Mouse (Mus musculus): ENCODE results near the gene Trim50. TPM values are rescaled to one million over a fixed set of nuclear protein-coding genes. Genes with fewer than 3 reads are reported as not detected.

Gene Trim50
- polyA plus RNA-seq, 1 experiment = not detected

DNA sequence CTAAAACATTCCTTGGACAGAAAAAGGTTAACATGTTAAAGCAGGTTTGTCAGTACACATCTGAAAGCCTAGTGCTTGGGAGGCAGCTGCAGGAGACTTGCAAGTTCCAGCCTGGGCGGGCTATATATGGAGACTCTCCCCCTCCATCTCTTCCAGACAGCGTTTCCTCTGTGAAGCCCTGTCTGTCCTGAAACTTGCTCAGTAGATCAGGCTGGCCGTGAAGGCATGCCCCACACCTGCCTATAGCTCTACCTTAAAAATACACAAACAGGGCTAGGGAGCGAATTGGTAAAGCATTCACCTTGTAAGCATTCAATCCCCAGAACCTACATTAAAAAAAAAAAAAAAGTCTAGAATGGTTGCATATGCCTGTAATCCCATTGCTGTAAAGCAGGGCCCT is 23.6 kb upstream of the Trim50 start:
- no peak for TF ChIP-seq POLR2A (IDR thresholded peaks at IDR 0.05; ENCODE audit: insufficient read depth, low read length)
- TF ChIP-seq EP300 (IDR thresholded peaks at IDR 0.05; ENCODE audit: insufficient read depth, low read depth, low read length) = no peak
- TF ChIP-seq CTCF (IDR thresholded peaks at IDR 0.05; ENCODE audit: low read depth, low read length) = no peak
- Histone ChIP-seq H3K27ac (ENCODE audit: insufficient read depth, low read length) (no peak overlapping the region), H3K4me1 (ENCODE audit: control insufficient read depth, insufficient read depth, low read length) (no peaks in the 10 kb centered on the region), H3K36me3 (ENCODE audit: control insufficient read depth, insufficient read depth, low read length, poor library complexity, severe bottlenecking) (no peaks in the 10 kb centered on the region), H3K4me3 (ENCODE audit: low read depth, low read length) (no peak overlapping the region), H3K9ac (ENCODE audit: low read depth, poor library complexity, severe bottlenecking) (no peak overlapping the region), H3K9me3 (replicated peaks; ENCODE audit: control insufficient read depth, insufficient read depth, low read length, poor library complexity, severe bottlenecking) (no peaks in the 10 kb centered on the region), H3K27me3 (ENCODE audit: control insufficient read depth, insufficient read depth, low read length, poor library complexity, severe bottlenecking) (no peaks in the 10 kb centered on the region)

DNA sequence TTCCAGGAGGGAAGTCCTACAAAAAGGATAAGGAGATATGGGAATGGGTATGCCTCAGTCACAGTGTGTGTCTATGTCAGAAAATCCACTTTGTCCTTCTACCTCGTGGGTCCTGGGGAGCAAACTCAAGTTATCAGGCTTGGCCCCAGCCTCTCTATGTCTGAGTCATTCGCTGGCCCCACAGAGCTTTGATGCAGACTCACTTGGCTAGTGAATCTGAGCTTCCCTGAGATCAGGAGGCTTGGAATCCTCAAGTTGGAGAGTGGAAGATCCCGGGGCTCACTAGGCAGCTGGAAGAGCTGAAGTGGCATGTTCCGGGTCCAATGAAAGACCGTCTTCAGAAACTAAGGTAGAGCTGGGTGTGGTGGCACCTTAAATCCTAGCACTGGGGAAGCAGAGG is 22.9 kb upstream of the Trim50 start:
- Histone ChIP-seq H3K27me3 (ENCODE audit: control insufficient read depth, insufficient read depth, low read length, poor library complexity, severe bottlenecking) (no peaks in the 10 kb centered on the region), H3K27ac (ENCODE audit: insufficient read depth, low read length) (no peak overlapping the region), H3K9me3 (replicated peaks; ENCODE audit: control insufficient read depth, insufficient read depth, low read length, poor library complexity, severe bottlenecking) (no peaks in the 10 kb centered on the region), H3K4me1 (ENCODE audit: control insufficient read depth, insufficient read depth, low read length) (no peaks in the 10 kb centered on the region), H3K9ac (ENCODE audit: low read depth, poor library complexity, severe bottlenecking) (no peak overlapping the region), H3K36me3 (ENCODE audit: control insufficient read depth, insufficient read depth, low read length, poor library complexity, severe bottlenecking) (no peaks in the 10 kb centered on the region), H3K4me3 (ENCODE audit: low read depth, low read length) (no peak overlapping the region)
- TF ChIP-seq POLR2A (IDR thresholded peaks at IDR 0.05; ENCODE audit: insufficient read depth, low read length) = no peak
- TF ChIP-seq EP300 (IDR thresholded peaks at IDR 0.05; ENCODE audit: insufficient read depth, low read depth, low read length) = no peak
- no peak for TF ChIP-seq CTCF (IDR thresholded peaks at IDR 0.05; ENCODE audit: low read depth, low read length)

DNA sequence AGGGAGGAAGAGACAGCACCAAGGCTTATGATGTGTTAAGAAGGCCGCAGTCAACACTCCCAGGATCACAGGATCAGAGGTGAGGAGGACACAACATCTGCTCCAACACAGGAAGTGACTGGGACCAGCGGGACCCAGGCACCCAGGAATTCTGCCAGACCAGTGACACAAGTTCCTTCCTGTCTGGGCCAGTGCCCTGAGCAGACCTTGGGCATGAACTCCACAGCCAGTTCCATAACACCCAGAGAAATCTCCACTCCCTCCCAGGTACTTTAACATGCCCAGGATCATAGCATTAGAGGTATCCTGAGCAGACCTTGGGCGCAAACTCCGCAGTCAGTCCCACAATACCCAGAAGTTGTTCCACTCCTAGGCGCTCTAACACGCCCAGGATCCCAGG is 21.9 kb upstream of the Trim50 start:
- H3K4me1 ChIP-seq (ENCODE audit: control insufficient read depth, insufficient read depth, low read length) = no peaks in the 10 kb centered on the region
- H3K9me3 ChIP-seq (replicated peaks; ENCODE audit: control insufficient read depth, insufficient read depth, low read length, poor library complexity, severe bottlenecking) = no peaks in the 10 kb centered on the region

DNA sequence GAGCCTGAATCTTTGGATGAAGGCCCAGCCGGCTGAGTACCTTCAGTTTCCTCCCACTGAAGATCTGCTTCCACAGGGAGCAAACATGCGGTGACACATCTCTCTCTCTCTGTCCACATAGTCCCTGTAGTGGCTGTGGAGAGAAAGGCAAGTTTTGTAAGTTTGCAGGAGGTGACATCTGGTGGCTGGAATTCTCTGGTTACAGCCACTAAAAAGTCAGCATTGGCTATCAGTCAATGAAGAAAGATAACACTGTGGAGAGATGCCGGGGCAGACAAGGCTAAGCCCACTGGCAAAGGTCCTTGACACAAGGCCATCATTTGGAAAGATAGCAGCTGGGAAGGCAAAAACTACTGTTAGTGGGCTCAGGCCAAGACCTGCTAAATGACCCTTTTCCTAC is 15.5 kb upstream of the Trim50 start:
- Histone ChIP-seq H3K27me3 (ENCODE audit: control insufficient read depth, insufficient read depth, low read length, poor library complexity, severe bottlenecking) (no peaks in the 10 kb centered on the region), H3K9me3 (replicated peaks; ENCODE audit: control insufficient read depth, insufficient read depth, low read length, poor library complexity, severe bottlenecking) (no peaks in the 10 kb centered on the region), H3K9ac (ENCODE audit: low read depth, poor library complexity, severe bottlenecking) (no peak overlapping the region), H3K27ac (ENCODE audit: insufficient read depth, low read length) (no peak overlapping the region), H3K36me3 (ENCODE audit: control insufficient read depth, insufficient read depth, low read length, poor library complexity, severe bottlenecking) (no peaks in the 10 kb centered on the region), H3K4me1 (ENCODE audit: control insufficient read depth, insufficient read depth, low read length) (no peaks in the 10 kb centered on the region), H3K4me3 (ENCODE audit: low read depth, low read length) (no peak overlapping the region)
- no peak for TF ChIP-seq CTCF (IDR thresholded peaks at IDR 0.05; ENCODE audit: low read depth, low read length)
- no peak for TF ChIP-seq EP300 (IDR thresholded peaks at IDR 0.05; ENCODE audit: insufficient read depth, low read depth, low read length)
- TF ChIP-seq POLR2A (IDR thresholded peaks at IDR 0.05; ENCODE audit: insufficient read depth, low read length) = no peak

More for the DNA sequence above, 21.9 kb upstream of the Trim50 start:
- Histone ChIP-seq H3K9ac (ENCODE audit: low read depth, poor library complexity, severe bottlenecking) (no peak overlapping the region), H3K27me3 (ENCODE audit: control insufficient read depth, insufficient read depth, low read length, poor library complexity, severe bottlenecking) (no peaks in the 10 kb centered on the region), H3K4me3 (ENCODE audit: low read depth, low read length) (no peak overlapping the region), H3K27ac (ENCODE audit: insufficient read depth, low read length) (no peak overlapping the region), H3K36me3 (ENCODE audit: control insufficient read depth, insufficient read depth, low read length, poor library complexity, severe bottlenecking) (no peaks in the 10 kb centered on the region)
- TF ChIP-seq CTCF (IDR thresholded peaks at IDR 0.05; ENCODE audit: low read depth, low read length) = no peak
- no peak for TF ChIP-seq POLR2A (IDR thresholded peaks at IDR 0.05; ENCODE audit: insufficient read depth, low read length)
- TF ChIP-seq EP300 (IDR thresholded peaks at IDR 0.05; ENCODE audit: insufficient read depth, low read depth, low read length) = no peak

DNA sequence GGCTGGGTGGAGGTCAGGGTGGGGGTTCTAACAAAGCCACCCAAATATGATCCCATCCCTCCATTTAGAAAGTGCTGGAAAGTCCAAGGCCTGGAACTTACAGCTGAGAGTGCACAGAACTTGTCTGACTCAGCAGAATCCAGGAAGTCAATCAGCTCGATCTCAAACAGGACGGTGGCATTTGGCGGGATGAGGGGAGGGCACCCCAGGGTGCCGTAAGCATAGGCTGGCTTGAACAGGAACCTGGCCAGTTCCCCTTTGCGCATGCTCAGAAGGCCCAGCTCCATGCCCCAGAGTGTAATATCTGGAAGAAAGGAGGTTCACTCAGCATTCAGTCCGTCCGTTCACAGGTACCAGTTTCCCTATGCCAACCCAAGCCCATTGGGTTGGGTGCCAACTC is 7.1 kb upstream of the Trim50 start:
- Histone ChIP-seq H3K27ac (ENCODE audit: insufficient read depth, low read length) (no peak overlapping the region), H3K4me1 (ENCODE audit: control insufficient read depth, insufficient read depth, low read length) (no peaks in the 10 kb centered on the region), H3K27me3 (ENCODE audit: control insufficient read depth, insufficient read depth, low read length, poor library complexity, severe bottlenecking) (no peaks in the 10 kb centered on the region), H3K9me3 (replicated peaks; ENCODE audit: control insufficient read depth, insufficient read depth, low read length, poor library complexity, severe bottlenecking) (0 out of 2 replicates have a peak, but pooled peaks cover 4% of the 10 kb centered on the region), H3K9ac (ENCODE audit: low read depth, poor library complexity, severe bottlenecking) (no peak overlapping the region), H3K36me3 (ENCODE audit: control insufficient read depth, insufficient read depth, low read length, poor library complexity, severe bottlenecking) (no peaks in the 10 kb centered on the region), H3K4me3 (ENCODE audit: low read depth, low read length) (no peak overlapping the region)
- TF ChIP-seq POLR2A (IDR thresholded peaks at IDR 0.05; ENCODE audit: insufficient read depth, low read length) = no peak

DNA sequence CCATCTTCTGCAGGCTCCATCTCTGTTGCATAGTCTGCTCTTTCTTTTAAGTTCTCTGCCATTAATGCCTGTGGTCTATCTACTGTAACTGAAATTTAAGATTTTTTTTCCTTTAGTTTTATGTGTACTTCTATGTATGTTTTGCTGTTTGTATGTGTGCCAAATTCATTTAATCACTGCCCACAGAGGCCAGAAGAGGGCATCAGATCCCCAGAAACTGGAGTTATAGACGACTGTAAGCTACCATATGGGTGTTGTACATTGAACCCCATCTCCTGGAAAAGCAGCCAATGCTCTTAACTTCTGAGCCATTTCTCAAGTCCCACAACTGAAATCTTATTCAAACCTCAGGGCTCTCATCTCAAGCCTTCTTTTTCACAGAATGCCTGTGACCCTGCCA is 6.7 kb upstream of the Trim50 start:
- no peak overlapping the region for H3K27ac ChIP-seq (ENCODE audit: insufficient read depth, low read length)
- TF ChIP-seq POLR2A (IDR thresholded peaks at IDR 0.05; ENCODE audit: insufficient read depth, low read length) (no peak), EP300 (IDR thresholded peaks at IDR 0.05; ENCODE audit: insufficient read depth, low read depth, low read length) (no peak), CTCF (IDR thresholded peaks at IDR 0.05; ENCODE audit: low read depth, low read length) (no peak)
- H3K4me1 ChIP-seq (ENCODE audit: control insufficient read depth, insufficient read depth, low read length) = no peaks in the 10 kb centered on the region
- 0 out of 2 replicates have a peak, but pooled peaks cover 5% of the 10 kb centered on the region for H3K9me3 ChIP-seq (replicated peaks; ENCODE audit: control insufficient read depth, insufficient read depth, low read length, poor library complexity, severe bottlenecking)
- no peak overlapping the region for H3K9ac ChIP-seq (ENCODE audit: low read depth, poor library complexity, severe bottlenecking)
- no peaks in the 10 kb centered on the region for H3K27me3 ChIP-seq (ENCODE audit: control insufficient read depth, insufficient read depth, low read length, poor library complexity, severe bottlenecking)
- no peaks in the 10 kb centered on the region for H3K36me3 ChIP-seq (ENCODE audit: control insufficient read depth, insufficient read depth, low read length, poor library complexity, severe bottlenecking)
- no peak overlapping the region for H3K4me3 ChIP-seq (ENCODE audit: low read depth, low read length)

Measured in ES-Bruce4 (cell line).